Mouse (Mus musculus) T-cell, adult 2 months (primary cell): ENCODE data around the gene Mrps31.

Experiments used
- DNase-seq: peaks from one replicate; pipeline ENCODE4 v3.0.0; 2022; ENCODE audit warnings: low spot score

Gene Mrps31

GRCm38 (mm10) chr8:22411282-22411702 lies at the start of gene Mrps31:
TSS of gene Mrps31 (plus strand) at chr8:22411361.
- peak; percentile 81 for DNase-seq

GRCm38 (mm10) chr8:22376311-22376710 lies 34.9 kb upstream of the Mrps31 start:
- DNase-seq = no peak

DNA sequence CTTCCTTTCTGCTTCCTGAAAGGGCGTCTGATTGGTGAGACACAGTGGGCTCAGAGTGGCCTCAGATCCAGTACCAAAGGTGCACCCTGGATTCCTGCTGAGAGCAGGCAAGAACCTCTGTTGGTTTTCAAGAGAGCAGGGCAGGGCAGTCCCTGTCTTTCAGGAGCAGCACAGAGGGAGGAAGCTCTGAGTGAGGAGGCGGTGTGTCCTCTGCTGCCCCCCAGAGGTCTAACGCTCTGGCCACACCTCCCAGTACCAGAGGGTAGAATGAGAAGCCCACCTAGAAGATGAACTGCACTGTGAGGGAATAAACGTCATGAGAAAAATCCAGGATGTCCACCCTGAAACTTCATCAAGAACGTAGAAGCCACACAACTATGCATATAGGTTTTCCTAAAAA lies 34.3 kb upstream of the Mrps31 start:
- DNase-seq = peak; percentile 13

DNA sequence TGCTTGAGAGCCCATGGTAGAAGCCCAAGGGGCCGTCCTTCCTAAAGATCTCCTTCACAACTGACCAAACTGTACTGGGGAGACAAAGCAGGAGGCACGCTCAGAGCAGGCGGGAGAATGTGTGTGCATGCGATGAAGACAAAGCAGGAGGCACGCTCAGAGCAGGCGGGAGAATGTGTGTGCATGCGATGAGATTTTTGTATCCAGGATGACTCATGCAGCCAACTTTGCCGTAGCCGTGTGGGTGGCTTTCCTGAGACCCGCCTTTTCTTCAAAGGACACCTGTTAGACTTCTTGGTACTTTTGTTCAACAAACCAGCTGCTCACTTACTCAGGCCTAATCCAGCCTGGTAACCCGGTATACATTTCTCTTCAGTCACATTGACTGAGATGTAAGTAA lies 30.2 kb upstream of the Mrps31 start:
- DNase-seq = no peak

- no peak for DNase-seq
Observed at GRCm38 (mm10) chr8:22382824-22383595, 28.2 kb upstream of the Mrps31 start.

GRCm38 (mm10) chr8:22385158-22385557 lies 26.0 kb upstream of the Mrps31 start:
- no peak for DNase-seq

GRCm38 (mm10) chr8:22389874-22390273 lies 21.3 kb upstream of the Mrps31 start:
- DNase-seq = no peak

DNA sequence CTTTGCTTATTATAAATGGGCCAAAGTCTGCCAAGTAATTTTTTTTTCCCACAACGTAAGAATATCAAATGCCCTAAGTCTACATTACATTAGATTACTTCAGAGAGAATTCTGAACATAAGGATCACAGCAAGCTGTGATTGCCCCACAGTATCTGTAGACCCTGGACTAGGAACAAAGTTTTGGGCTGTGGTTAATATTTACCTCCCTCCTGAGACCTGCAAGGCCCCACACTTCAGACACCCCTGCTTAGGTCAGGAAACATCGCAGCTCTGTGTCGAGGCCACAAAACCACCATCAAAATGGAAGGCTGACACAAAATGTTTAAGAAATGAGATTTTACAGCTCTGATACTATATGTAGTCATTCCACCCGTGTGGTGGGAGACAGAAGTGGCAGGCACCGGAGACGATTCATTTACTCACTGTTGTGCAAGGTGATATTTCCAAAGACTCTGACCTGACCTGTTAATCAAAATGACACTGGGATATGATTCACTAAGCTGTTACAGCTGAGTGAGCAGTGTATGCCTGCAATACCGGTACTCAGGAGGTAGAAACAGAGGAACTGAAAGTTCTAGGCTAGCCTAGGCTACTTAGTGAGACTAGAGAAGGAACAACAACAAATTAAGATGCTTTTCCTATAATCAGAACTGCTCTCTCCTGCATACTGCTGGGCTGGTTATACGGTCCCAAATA lies 20.2 kb upstream of the Mrps31 start:
- DNase-seq = no peak

DNA sequence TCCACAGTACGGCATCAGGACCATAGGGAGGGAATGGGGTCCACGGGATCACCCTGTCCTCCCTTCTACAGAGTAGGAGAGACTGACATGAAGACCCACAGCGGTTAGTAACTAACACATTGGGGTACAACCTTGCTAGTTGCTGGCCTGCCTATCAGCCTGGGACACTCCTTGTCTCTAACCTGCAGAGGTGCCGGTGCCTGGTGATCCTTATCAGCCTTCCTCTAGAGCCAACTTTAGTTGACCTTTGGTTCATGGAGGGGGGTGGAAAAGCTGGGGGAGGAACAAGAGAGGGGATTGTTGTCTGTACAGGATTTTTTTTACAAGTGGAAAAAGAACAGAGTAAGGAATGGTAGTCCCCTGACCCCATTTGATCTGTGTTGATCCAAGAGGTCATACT lies 16.7 kb upstream of the Mrps31 start:
- DNase-seq = no peak

- no peak for DNase-seq
Observed at GRCm38 (mm10) chr8:22395256-22395655, 15.9 kb upstream of the Mrps31 start.

DNA sequence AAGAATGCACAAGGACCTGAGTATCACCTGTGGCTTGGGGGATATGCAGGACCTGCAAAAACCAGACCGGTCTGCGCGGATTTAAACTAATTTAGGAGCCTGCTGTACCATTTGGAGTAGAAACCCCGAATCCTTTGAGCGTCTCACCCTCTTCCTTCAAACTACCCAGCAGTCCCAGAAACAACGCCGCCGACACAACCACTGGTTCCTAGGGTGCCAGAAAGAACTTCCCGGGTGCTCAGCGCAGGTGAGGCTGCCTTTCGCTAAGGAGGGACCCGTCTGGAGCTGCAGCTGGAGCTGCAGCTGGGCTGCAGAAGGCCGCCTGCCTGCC lies 13.4 kb upstream of the Mrps31 start:
- DNase-seq = no peak

DNA sequence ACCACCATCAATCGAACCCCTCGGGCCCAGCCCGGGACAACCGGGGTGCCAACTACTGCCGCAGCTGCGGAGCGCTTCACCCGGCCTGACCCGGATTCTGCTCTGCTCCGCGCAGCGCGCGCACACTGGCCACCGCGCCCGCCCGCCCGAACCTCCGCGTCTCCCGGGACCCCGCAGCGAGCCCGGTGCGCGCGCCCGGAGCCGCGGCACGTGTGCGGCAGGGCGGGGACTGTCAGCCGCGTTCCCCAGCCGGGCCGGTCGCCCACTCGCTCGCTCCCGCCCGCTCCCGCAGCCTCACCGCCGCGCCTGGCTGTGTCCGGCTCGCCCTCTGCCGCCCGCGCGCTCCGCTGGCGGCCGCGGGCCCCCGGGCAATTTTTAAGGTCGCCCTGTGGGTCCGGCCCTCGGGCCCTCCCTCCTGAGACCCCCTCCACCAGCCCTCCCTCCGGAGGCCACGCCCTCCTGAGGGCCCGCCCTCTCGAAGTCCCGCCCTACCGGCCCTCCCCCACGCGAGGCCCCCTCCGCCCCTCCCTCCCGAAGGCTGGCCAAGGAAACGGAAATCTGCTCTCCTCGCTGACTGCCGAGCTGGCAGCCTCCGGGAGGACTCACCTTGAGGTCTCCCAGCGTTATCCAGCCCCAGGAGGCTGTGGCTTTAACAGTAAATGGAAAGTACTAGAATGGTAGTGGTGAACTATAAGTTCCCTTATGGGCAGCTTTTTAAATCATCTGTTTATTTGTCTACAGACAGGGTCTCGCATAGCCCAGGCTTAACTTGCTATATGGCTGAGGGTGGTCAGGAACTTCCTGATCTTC lies 12.8 kb upstream of the Mrps31 start, which contains the start of gene Slc25a15:
Gene Slc25a15, minus strand, starts transcription at position 456 of the 810 bp plus-strand sequence.
- DNase-seq = peak; percentile 81

DNA sequence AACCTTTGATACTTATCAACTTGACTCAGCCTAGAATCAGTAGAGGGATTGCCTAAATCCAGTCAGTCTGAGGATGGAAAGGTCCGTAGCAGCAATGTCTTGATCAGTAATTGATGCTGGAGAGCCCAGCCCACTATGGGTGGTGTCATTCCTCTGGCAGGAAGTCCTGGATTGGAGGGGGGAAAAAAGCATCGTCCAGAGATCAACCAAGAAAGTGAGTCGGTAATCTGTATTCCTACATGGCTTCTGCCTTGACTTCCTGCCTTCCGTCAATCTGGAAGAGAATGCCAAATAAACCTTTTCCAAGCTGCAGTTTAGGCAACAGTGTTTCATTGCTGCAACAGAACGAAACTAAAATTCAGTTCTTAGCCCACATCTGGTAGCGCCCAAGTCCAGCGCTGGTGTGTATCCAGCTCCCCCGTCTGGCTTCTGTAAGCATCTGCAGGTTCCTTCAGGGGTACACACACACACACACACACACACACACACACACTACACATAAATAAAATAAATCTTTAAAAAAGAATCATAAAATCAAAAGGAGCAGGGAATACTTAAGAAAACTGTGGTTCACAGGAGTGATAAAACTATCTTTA lies 11.8 kb upstream of the Mrps31 start:
- DNase-seq = no peak

DNA sequence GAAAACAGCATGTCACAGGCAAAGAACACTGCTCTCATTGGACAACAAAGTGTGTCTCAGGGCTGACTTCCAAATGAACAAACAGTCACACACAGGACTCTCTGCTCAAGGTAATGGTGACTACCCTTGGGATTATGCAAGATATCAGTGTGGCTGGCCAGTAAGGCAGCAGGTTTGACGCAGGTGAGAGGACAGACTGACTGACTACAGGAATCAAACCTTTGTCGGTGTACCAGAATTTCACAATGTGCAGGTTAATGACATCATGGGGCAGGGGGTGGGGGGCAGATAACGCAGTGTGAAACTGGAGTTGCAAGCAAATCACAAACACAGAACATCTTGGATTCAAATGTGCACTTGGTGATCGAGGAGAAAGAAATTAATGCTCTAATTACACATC lies 10.6 kb upstream of the Mrps31 start:
- no peak for DNase-seq

DNA sequence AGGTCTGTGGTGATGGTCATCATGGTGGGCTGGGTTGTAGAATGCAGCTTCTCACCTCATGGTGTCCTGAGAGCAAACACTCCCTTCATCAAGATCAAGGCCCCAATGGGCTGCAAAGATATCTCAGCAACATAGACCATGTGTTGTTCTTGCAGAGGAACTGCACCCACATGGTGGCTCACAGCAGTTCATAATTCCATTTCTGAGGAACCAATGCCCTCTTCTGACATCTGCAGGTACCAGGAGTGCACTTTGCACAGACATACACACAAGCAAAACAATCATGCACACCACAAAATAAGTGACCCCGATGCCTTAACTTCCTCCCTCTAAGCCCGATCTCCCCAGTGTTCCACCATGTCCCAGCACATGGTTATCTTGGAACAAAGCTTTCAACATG lies 7.9 kb upstream of the Mrps31 start:
- no peak for DNase-seq

DNA sequence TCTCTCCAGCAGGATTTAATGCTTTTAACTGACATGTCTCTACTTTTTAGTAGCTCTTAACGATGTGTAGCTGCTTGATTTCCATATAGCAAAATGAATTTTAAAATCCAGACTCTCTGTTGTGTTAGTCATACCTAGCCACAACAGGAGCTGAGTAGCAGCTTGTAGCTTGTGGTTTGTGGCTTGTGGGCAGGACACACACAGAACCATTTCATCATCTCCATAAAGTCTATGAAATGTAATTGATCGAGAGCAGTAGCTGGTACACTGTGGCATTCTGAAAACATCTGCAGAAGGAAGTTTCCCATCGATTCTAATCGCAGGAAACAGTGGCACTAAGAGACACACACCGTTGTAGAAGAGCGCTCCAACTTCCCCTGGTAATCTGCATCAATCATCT lies 5.4 kb upstream of the Mrps31 start:
- peak; percentile 63 for DNase-seq

DNA sequence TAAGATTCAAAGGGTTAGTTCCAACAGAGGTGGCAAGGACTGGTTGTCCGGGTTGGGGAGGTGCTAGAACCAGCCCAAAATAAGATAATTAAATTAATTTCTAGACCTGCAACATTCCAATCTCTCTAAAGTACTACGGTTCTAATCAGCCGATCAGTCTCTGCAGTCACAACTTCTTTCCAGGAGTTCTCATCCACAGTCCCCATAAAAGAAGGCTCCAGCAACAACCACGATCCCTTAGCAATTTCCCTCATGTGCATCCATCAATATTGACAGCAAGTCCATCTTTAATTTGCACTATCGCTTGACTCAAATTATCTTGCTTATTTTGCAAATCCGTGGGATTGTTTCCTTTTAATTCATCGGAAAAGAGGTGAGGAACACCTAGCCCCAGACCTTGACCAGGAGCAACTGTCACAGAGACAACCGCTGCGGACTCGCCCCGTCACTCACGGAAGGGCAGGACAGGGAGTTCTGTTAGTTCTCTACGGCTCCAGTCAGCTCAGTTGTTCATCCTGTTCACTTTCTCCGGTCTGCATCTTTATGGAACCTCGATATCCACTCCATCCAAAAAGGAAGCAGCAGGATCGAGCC lies 376 bp upstream of the Mrps31 start:
- no peak for DNase-seq

DNA sequence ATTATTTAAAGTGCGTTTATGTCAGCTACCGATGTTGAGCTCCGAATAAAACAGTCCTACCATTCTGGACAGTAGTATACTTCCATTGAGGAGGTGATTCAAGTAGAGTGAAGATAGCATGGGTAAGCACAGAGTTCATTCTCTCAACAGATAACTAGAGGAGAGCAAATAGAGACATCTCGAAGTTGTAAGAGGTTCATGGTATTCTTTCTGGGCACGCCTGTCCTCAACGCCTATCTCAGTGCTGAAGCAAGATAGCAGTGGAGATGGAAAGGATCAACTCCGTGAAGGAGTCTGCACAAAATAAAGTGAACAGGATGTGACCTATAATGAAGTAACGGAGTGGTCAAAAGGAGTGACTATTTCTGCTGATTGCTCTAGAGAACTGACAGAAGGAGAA lies 810 bp downstream of the Mrps31 start:
- DNase-seq = no peak
